Mouse (Mus musculus) heart, adult 8-10 months (tissue): ENCODE measurements around the gene Plin3. TPM values are rescaled to one million over a fixed set of nuclear protein-coding genes. Genes with fewer than 3 reads are reported as not detected.

Source experiments
- DNase-seq: peaks from one replicate; pipeline ENCODE4 v3.0.0; 2022; ENCODE audit warnings: low spot score
- microRNA-seq: library from miRNA; unstranded; fragments of <30 nt; microRNA quantifications from one replicate; pipeline ENCODE4 v1.2.0, GENCODE M21; 2022
- total RNA-seq, 4 experiments: library from RNA; stranded (reverse); gene quantifications; 2 replicates each; pipeline ENCODE4 v1.2.4; 2022

Plin3 gene
- total RNA-seq, 4 experiments from 2014 or later = 172 to 233 (median 219) TPM

GRCm38 (mm10) chr17:56251136-56251829, 41.4 kb downstream of the Plin3 start:
- DNase-seq = peak; percentile 72

GRCm38 (mm10) chr17:56245608-56246007, 47.1 kb downstream of the Plin3 start:
- no peak for DNase-seq

GRCm38 (mm10) chr17:56241541-56242401, 50.9 kb downstream of the Plin3 start:
- peak; percentile 74 for DNase-seq

- no peak for DNase-seq
Observed at GRCm38 (mm10) chr17:56233818-56234469, 58.7 kb downstream of the Plin3 start.

- no peak for DNase-seq
Observed at GRCm38 (mm10) chr17:56233389-56233788, 59.3 kb downstream of the Plin3 start.

GRCm38 (mm10) chr17:56229943-56230342, 62.7 kb downstream of the Plin3 start:
- DNase-seq = no peak

Small RNAs within 50 kb of the gene (microRNA-seq; reads per million reads assigned to microRNA genes)
- gene Mir7b = 15.1 reads per million, percentile 33 among the genes with 10 or more reads in this experiment

Other genes with a start within 250 kb of the Plin3 start
- gene Ubxn6, start 217.8 kb downstream of the Plin3 start, total RNA-seq = 10 to 100 TPM; 50.4 to 64.4 (median 55.4) TPM
- 10 to 100 TPM; 30.6 to 41.4 (median 35.2) TPM for gene Hdgfl2, start 213.2 kb downstream of the Plin3 start, total RNA-seq
- 100 to 1,000 TPM; 140 to 200 (median 164) TPM for gene Plin4, start 183.1 kb downstream of the Plin3 start, total RNA-seq
- gene Plin5, start 175.3 kb downstream of the Plin3 start, total RNA-seq = 100 to 1,000 TPM; 110 to 160 (median 150) TPM
- 10 to 100 TPM; 47.5 to 68.7 (median 60.4) TPM for gene Lrg1, start 170.9 kb downstream of the Plin3 start, total RNA-seq
- gene Sema6b, start 152.5 kb downstream of the Plin3 start, total RNA-seq = 10 to 100 TPM in 1 of 4 experiments, 1 to 10 TPM in 3; 5.4 to 10.4 (median 8.6) TPM
- 1 to 10 TPM; 1.2 to 2.1 (median 1.4) TPM for gene Tnfaip8l1, start 130.4 kb downstream of the Plin3 start, total RNA-seq
- gene Mydgf, start 109.0 kb downstream of the Plin3 start, total RNA-seq = 10 to 100 TPM; 25.5 to 29.8 (median 27.9) TPM
- gene Dpp9, start 74.0 kb downstream of the Plin3 start, total RNA-seq = 10 to 100 TPM; 42.6 to 51.1 (median 46.6) TPM
- gene Fem1a, start 36.1 kb downstream of the Plin3 start, total RNA-seq = 100 to 1,000 TPM; 113 to 131 (median 128) TPM
- 1 to 10 TPM; 6.9 to 9.5 (median 8.1) TPM for gene Ticam1, start 16.1 kb downstream of the Plin3 start, total RNA-seq
- gene Arrdc5, start 7.4 kb upstream of the Plin3 start, total RNA-seq = under 1 TPM in 1 of 4 experiments, not detected in 3; 0.41 TPM
- gene Uhrf1, start 10.4 kb upstream of the Plin3 start, total RNA-seq = 1 to 10 TPM; 1.5 to 2.6 (median 2.2) TPM
- 10 to 100 TPM; 29.0 to 34.4 (median 32.4) TPM for gene Kdm4b, start 33.2 kb upstream of the Plin3 start, total RNA-seq
- gene Ptprs, start 183.6 kb upstream of the Plin3 start, total RNA-seq = 10 to 100 TPM; 54.3 to 66.4 (median 60.0) TPM
- not detected for gene Znrf4, start 219.6 kb upstream of the Plin3 start, total RNA-seq